Mouse (Mus musculus) forebrain, embryonic 11.5 days (tissue): ENCODE data around the gene Cer1. TPM values are rescaled to one million over a fixed set of nuclear protein-coding genes. Genes with fewer than 3 reads are reported as not detected.

Experiments used
- ATAC-seq: fragments of 200-750 bp; cut with Nextera tagmentation; replicated peaks from 2 replicates; pipeline ENCODE4 v1.8.0; 2017; ENCODE audit warnings: moderate TSS enrichment; ENCODE audit not compliant: low FRiP score
- DNase-seq: peaks from one replicate; pipeline ENCODE4 v3.0.0-alpha.2; 2017; ENCODE audit warnings: low spot score
- H3K27ac ChIP-seq: fragments of 300-500 bp; sonication (generic); 2 replicates; pipeline ENCODE4 v1.5.1; 2014; ENCODE audit warnings: low read depth, low read length
- H3K27me3 ChIP-seq: fragments of 300-500 bp; sonication (generic); 2 replicates; pipeline ENCODE4 v1.6.1; 2014; ENCODE audit warnings: mild to moderate bottlenecking, low read length, mixed read lengths; ENCODE audit not compliant: control insufficient read depth, insufficient read depth
- H3K36me3 ChIP-seq: fragments of 300-500 bp; sonication (generic); 2 replicates; pipeline ENCODE4 v1.6.1; 2014; ENCODE audit warnings: mild to moderate bottlenecking, low read length, moderate library complexity, mixed read lengths; ENCODE audit not compliant: control insufficient read depth, insufficient read depth
- H3K4me1 ChIP-seq: fragments of 300-500 bp; sonication (generic); replicated peaks from 2 replicates; pipeline ENCODE4 v1.6.1; 2014; ENCODE audit warnings: low read length, mixed read lengths; ENCODE audit not compliant: control insufficient read depth, insufficient read depth
- H3K4me2 ChIP-seq: fragments of 300-500 bp; sonication (generic); 2 replicates; pipeline ENCODE4 v1.6.1; 2014; ENCODE audit warnings: low read depth, mild to moderate bottlenecking, low read length, moderate library complexity, mixed read lengths; ENCODE audit not compliant: severe bottlenecking
- H3K4me3 ChIP-seq: fragments of 300-500 bp; sonication (generic); 2 replicates; pipeline ENCODE4 v1.5.1; 2014; ENCODE audit warnings: low read depth, low read length
- H3K9ac ChIP-seq: fragments of 300-500 bp; sonication (generic); 2 replicates; pipeline ENCODE4 v1.6.1; 2014; ENCODE audit warnings: low read length
- H3K9me3 ChIP-seq: fragments of 300-500 bp; sonication (generic); 2 replicates; pipeline ENCODE4 v1.6.1; 2016; ENCODE audit warnings: low read length, mixed read lengths; ENCODE audit not compliant: control insufficient read depth
- WGBS: fragments of 180-500 bp; shearing (Covaris S2); extraction: QIAGEN DNeasy Blood & Tissue Kit; methylation state at CpG from one replicate; pipeline ENCODE4 v1.1.7; 2014; 5-methylcytosine and 5-hydroxymethylcytosine counted together
- polyA plus RNA-seq: library from polyadenylated mRNA; unstranded; fragments of >200 nt; fragmentation: Nextera tagmentation; extraction: Ambion mirVana; gene quantifications from 2 replicates; pipeline ENCODE4 v1.2.1, GENCODE M21; 2014

Cer1 gene
- polyA plus RNA-seq, 1 experiment from 2014 or later = not detected

- no peaks in the 10 kb centered on the region for H3K27me3 ChIP-seq
- ATAC-seq = no peak
- no peak overlapping the region for H3K4me2 ChIP-seq
- H3K4me3 ChIP-seq = no peak overlapping the region
- no peak for DNase-seq
- H3K36me3 ChIP-seq = no peaks in the 10 kb centered on the region
- H3K4me1 ChIP-seq = no peaks in the 10 kb centered on the region
- no peaks in the 10 kb centered on the region for H3K9me3 ChIP-seq
- WGBS = 91% methylated on average over 6 of the region's 6 CpGs
- H3K9ac ChIP-seq = no peak overlapping the region
- no peak overlapping the region for H3K27ac ChIP-seq
Observed at GRCm38 (mm10) chr4:82870931-82871330, 14.0 kb downstream of the Cer1 start.

DNA sequence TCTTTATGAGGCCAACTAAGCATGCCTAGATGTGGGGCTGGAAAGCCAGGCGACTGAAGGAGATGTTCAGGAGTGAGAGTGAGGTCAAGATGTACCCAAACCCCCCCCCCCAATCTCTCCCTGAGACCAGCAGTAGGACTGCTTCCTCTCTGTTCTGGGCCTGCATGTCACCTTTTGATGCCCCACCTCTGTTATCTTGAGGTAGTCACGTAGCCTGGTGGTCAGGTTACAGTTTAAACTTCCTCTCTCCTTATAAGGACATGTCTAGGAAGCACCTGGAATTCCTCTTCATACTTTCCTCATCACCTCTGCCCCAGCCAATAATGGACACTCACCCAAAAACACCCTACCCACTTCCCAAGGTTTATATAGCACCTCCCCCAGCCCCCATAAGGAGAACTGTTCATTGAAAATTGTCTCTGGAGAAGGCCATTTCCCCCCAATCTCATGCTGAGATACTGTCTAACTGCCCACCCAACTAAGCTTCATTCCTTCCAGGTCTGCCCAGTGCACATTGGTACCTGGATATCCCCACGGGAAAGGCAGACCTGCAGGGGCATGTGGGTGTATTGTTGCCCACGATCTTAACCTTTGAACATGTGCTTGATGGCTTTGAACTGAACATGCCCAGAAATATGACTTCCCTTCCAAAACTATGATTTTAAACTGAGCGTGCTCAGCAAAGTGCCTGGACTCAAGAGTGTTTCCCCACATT is 17.1 kb downstream of the Cer1 start:
- no peaks in the 10 kb centered on the region for H3K9me3 ChIP-seq
- no peak overlapping the region for H3K9ac ChIP-seq
- 86% methylated on average over 5 of the region's 5 CpGs for WGBS
- DNase-seq (no peak), ATAC-seq (no peak)
- no peak overlapping the region for H3K4me2 ChIP-seq
- H3K4me1 ChIP-seq = no peaks in the 10 kb centered on the region
- H3K27ac ChIP-seq = no peak overlapping the region
- H3K4me3 ChIP-seq = no peak overlapping the region
- no peaks in the 10 kb centered on the region for H3K36me3 ChIP-seq
- H3K27me3 ChIP-seq = no peaks in the 10 kb centered on the region

GRCm38 (mm10) chr4:82867111-82867510 is 17.8 kb downstream of the Cer1 start:
- ATAC-seq (no peak), DNase-seq (no peak)
- no peak overlapping the region for H3K9ac ChIP-seq
- H3K4me3 ChIP-seq = no peak overlapping the region
- H3K4me2 ChIP-seq = no peak overlapping the region
- H3K27ac ChIP-seq = no peak overlapping the region
- no peaks in the 10 kb centered on the region for H3K9me3 ChIP-seq
- no peaks in the 10 kb centered on the region for H3K27me3 ChIP-seq
- H3K36me3 ChIP-seq = no peaks in the 10 kb centered on the region
- no peaks in the 10 kb centered on the region for H3K4me1 ChIP-seq
- WGBS = 30% methylated on average over 4 of the region's 4 CpGs

GRCm38 (mm10) chr4:82864974-82865699 is 19.8 kb downstream of the Cer1 start:
- Histone ChIP-seq H3K4me2 (no peak overlapping the region), H3K9me3 (no peaks in the 10 kb centered on the region), H3K27me3 (no peaks in the 10 kb centered on the region), H3K9ac (no peak overlapping the region), H3K4me1 (no peaks in the 10 kb centered on the region), H3K27ac (no peak overlapping the region), H3K36me3 (no peaks in the 10 kb centered on the region), H3K4me3 (no peak overlapping the region)
- ATAC-seq (no peak), DNase-seq (no peak)
- WGBS = 81% methylated on average over 8 of the region's 8 CpGs

DNA sequence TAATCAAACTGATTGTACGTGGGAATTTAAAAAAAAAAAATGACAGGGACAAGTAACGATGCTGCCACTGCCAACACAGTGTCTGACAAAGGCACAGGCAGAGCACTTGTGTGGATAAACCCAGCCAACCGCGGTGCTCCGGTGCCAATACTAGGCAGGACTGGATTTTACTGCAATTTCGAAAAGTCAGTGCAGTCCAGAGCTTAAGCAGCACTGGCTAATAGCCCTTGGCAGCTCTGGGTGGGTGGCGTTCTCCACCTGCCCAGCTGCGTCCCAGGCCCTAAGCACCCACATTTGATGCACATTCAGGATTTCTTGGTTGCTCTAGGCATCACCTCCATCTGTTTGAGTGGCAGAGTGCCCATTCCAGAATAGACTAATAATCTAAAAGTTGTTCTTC is 21.6 kb downstream of the Cer1 start:
- H3K4me1 ChIP-seq = peaks cover 5% of the 10 kb centered on the region; the same call in 1 of the 2 replicates
- WGBS = 86% methylated on average over 8 of the region's 8 CpGs
- H3K9ac ChIP-seq = no peak overlapping the region
- no peaks in the 10 kb centered on the region for H3K36me3 ChIP-seq
- DNase-seq = no peak
- H3K9me3 ChIP-seq = no peaks in the 10 kb centered on the region
- no peak overlapping the region for H3K4me2 ChIP-seq
- no peak for ATAC-seq
- H3K27ac ChIP-seq = no peak overlapping the region
- no peaks in the 10 kb centered on the region for H3K27me3 ChIP-seq
- H3K4me3 ChIP-seq = no peak overlapping the region

GRCm38 (mm10) chr4:82861451-82861850 is 23.5 kb downstream of the Cer1 start:
- no peak for ATAC-seq
- H3K9ac ChIP-seq = no peak overlapping the region
- no peaks in the 10 kb centered on the region for H3K9me3 ChIP-seq
- DNase-seq = no peak
- no peaks in the 10 kb centered on the region for H3K36me3 ChIP-seq
- peaks cover 5% of the 10 kb centered on the region; the same call in 1 of the 2 replicates for H3K4me1 ChIP-seq
- H3K27me3 ChIP-seq = no peaks in the 10 kb centered on the region
- WGBS = 91% methylated on average over 2 of the region's 2 CpGs
- no peak overlapping the region for H3K4me2 ChIP-seq
- no peak overlapping the region for H3K27ac ChIP-seq
- no peak overlapping the region for H3K4me3 ChIP-seq

- Histone ChIP-seq H3K4me1 (peaks cover 5% of the 10 kb centered on the region; the same call in 1 of the 2 replicates), H3K36me3 (no peaks in the 10 kb centered on the region), H3K27me3 (no peaks in the 10 kb centered on the region), H3K27ac (no peak overlapping the region), H3K9ac (no peak overlapping the region), H3K4me2 (no peak overlapping the region), H3K4me3 (no peak overlapping the region), H3K9me3 (no peaks in the 10 kb centered on the region)
- WGBS = 51% methylated on average over 3 of the region's 3 CpGs
- DNase-seq (no peak), ATAC-seq (no peak)
Observed at GRCm38 (mm10) chr4:82860566-82860965, 24.4 kb downstream of the Cer1 start.

- ATAC-seq (peak; percentile 91), DNase-seq (peak; percentile 83)
- peak within 1 kb of the TSS; percentile 84 for H3K4me2 ChIP-seq
- under 1% methylated on average over 67 of the region's 82 CpGs for WGBS
- H3K4me1 ChIP-seq = peaks cover 5% of the 10 kb centered on the region; the same call in 1 of the 2 replicates
- H3K27ac ChIP-seq = peak within 1 kb of the TSS; percentile 58; the same call in 1 of the 2 replicates
- no peaks in the 10 kb centered on the region for H3K27me3 ChIP-seq
- no peaks in the 10 kb centered on the region for H3K9me3 ChIP-seq
- peak within 1 kb of the TSS; percentile 84 for H3K4me3 ChIP-seq
- no peaks in the 10 kb centered on the region for H3K36me3 ChIP-seq
- peak within 1 kb of the TSS; percentile 91 for H3K9ac ChIP-seq
Observed at GRCm38 (mm10) chr4:82859131-82860125, 25.5 kb downstream of the Cer1 start, which contains the start of gene Zdhhc21. Gene Zdhhc21 (minus strand): TSS chr4:82859958.
